Mouse (Mus musculus) heart, adult 2 months (tissue): ENCODE measurements around the gene Cox8b.

Experiments used
- CTCF ChIP-seq: fragments of 200-600 bp; IDR thresholded peaks from 2 replicates; pipeline ENCODE4 v1.8.1; 2022; ENCODE audit warnings: antibody characterized with exemption, mild to moderate bottlenecking, moderate library complexity
- EP300 ChIP-seq: fragments of 200-500 bp; IDR thresholded peaks from 2 replicates; pipeline ENCODE4 v1.6.1; 2011; ENCODE audit warnings: low read depth, low read length, control low read depth; ENCODE audit not compliant: insufficient read depth
- POLR2A ChIP-seq: fragments of 200-500 bp; IDR thresholded peaks from 2 replicates; pipeline ENCODE4 v1.6.1; 2011; ENCODE audit warnings: mild to moderate bottlenecking, low read depth, low read length, control low read depth; ENCODE audit not compliant: insufficient read depth

- TF ChIP-seq POLR2A (no peak), CTCF (no peak), EP300 (no peak)
These were observed 12.7 kb upstream of the Cox8b start for GRCm38 (mm10) chr7:140912846-140913482.
